Comparison of ENCODE assay signal across 12 mouse cellular contexts in the genomic region with DNA sequence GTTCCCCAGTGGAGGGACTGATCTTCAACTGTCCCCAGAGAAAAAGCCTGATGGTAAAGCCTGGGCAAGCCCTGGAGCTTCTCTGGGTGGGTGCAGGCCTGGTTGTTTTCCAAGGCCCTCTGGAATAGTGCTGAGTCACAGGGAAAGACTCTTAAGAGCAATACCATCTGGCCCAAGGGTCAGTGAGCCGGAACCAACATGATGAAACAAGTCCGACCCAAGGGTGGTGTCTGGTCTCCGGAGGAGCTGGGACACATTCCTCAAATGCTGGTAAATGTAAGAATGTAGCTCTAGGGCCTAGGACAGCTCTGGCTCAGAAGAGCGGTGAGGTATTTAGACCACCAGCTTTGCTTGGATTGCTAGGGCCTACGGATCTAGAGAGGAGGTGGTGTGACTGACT. TPM values are rescaled to one million over a fixed set of nuclear protein-coding genes. Genes with fewer than 3 reads are reported as not detected.
A peak's percentile ranks its signal among the peaks of the same experiment; 100 is the strongest.
DNase-seq lines count a peak whose midpoint lies in the region; ATAC-seq and TF ChIP-seq lines count a peak whose summit lies in the region.
"Had no signal": no experiment of that assay in that cellular context is flagged by ENCODE, and none has a peak within 500 bp of the region (broad histone marks: within the 10 kb centered on the region; RNA-seq: fewer than 3 reads in every experiment).

No protein-coding gene starts in this region.

- H3K9ac ChIP-seq in embryonic facial prominence, embryonic 11.5 days (replicated peaks; ENCODE audit: low read length): no peak overlapping the region
- no peak overlapping the region for H3K9ac ChIP-seq in heart, adult 2 months (ENCODE audit: low read depth, low read length)
- H3K9ac ChIP-seq: limb, embryonic 15.5 days; midbrain, embryonic 13.5 days had no signal

- no peak overlapping the region for H3K4me2 ChIP-seq in embryonic facial prominence, embryonic 11.5 days (ENCODE audit: low read depth, low read length)
- H3K4me2 ChIP-seq: limb, embryonic 15.5 days; midbrain, embryonic 13.5 days had no signal

- H3K9me3 ChIP-seq in embryonic facial prominence, embryonic 11.5 days (replicated peaks; ENCODE audit: control insufficient read depth, low read length): no peaks in the 10 kb centered on the region
- H3K9me3 ChIP-seq in embryonic facial prominence, embryonic 10.5 days: no peaks in the 10 kb centered on the region
- H3K9me3 ChIP-seq: limb, embryonic 15.5 days; midbrain, embryonic 13.5 days had no signal

- intact Hi-C loops in heart, adult 2 months (cut with DNase I): no loop called here

- no peak for ATAC-seq in embryonic facial prominence, embryonic 11.5 days (replicated peaks; ENCODE audit: insufficient number of reproducible peaks, low FRiP score, low TSS enrichment, low read depth)
- ATAC-seq: forebrain, embryonic 14.5 days; midbrain, embryonic 13.5 days had no signal

- no peak overlapping the region for H3K27ac ChIP-seq in embryonic facial prominence, embryonic 11.5 days (replicated peaks; ENCODE audit: low read depth, low read length)
- no peak overlapping the region for H3K27ac ChIP-seq in embryonic facial prominence, embryonic 10.5 days (replicated peaks)
- peak overlapping the region; percentile 9; the same call in 1 of the 2 replicates for H3K27ac ChIP-seq in heart, adult 2 months
- H3K27ac ChIP-seq in cerebellum, adult 2 months (ENCODE audit: insufficient read depth, low read length): no peak overlapping the region
- H3K27ac ChIP-seq: limb, embryonic 15.5 days; midbrain, embryonic 13.5 days had no signal

- H3K4me1 ChIP-seq in embryonic facial prominence, embryonic 11.5 days (ENCODE audit: control insufficient read depth, insufficient read depth, low read length): no peaks in the 10 kb centered on the region
- no peaks in the 10 kb centered on the region for H3K4me1 ChIP-seq in embryonic facial prominence, embryonic 10.5 days
- H3K4me1 ChIP-seq in heart, adult 2 months (ENCODE audit: control insufficient read depth, insufficient read depth, low read length): no peaks in the 10 kb centered on the region
- H3K4me1 ChIP-seq in cerebellum, adult 2 months (ENCODE audit: control insufficient read depth, insufficient read depth, low read length): no peaks in the 10 kb centered on the region
- H3K4me1 ChIP-seq: midbrain, embryonic 13.5 days had no signal

- no peaks in the 10 kb centered on the region for H3K79me2 ChIP-seq in heart, adult 2 months (replicated peaks; ENCODE audit: control insufficient read depth, insufficient read depth, low read length)

- H3K4me3 ChIP-seq in embryonic facial prominence, embryonic 11.5 days (ENCODE audit: low read depth, low read length): no peak overlapping the region
- H3K4me3 ChIP-seq in embryonic facial prominence, embryonic 10.5 days: no peak overlapping the region
- H3K4me3 ChIP-seq in heart, adult 2 months: no peak overlapping the region
- no peak overlapping the region for H3K4me3 ChIP-seq in cerebellum, adult 2 months (replicated peaks; ENCODE audit: insufficient read depth, low read depth, low read length)
- H3K4me3 ChIP-seq: limb, embryonic 15.5 days; midbrain, embryonic 13.5 days had no signal

- 80% methylated on average over 5 of the region's 5 CpGs for WGBS in embryonic facial prominence, embryonic 11.5 days
- 78% methylated on average over 5 of the region's 5 CpGs for WGBS in embryonic facial prominence, embryonic 10.5 days
- 70% methylated on average over 5 of the region's 5 CpGs for WGBS in heart, adult 2 months
- 47% methylated on average over 5 of the region's 5 CpGs for WGBS in cerebellum, adult 2 months

- no peak for TF ChIP-seq EP300 in heart, adult 2 months (IDR thresholded peaks at IDR 0.05; ENCODE audit: insufficient read depth, low read depth, low read length)

- no peaks in the 10 kb centered on the region for H3K36me3 ChIP-seq in embryonic facial prominence, embryonic 11.5 days (replicated peaks; ENCODE audit: control insufficient read depth, insufficient read depth, low read depth, low read length)
- no peaks in the 10 kb centered on the region for H3K36me3 ChIP-seq in embryonic facial prominence, embryonic 10.5 days (replicated peaks)
- H3K36me3 ChIP-seq in heart, adult 2 months (ENCODE audit: control insufficient read depth, insufficient read depth, low read length): no peaks in the 10 kb centered on the region
- H3K36me3 ChIP-seq: limb, embryonic 15.5 days; midbrain, embryonic 13.5 days had no signal

- TF ChIP-seq CTCF in heart, adult 2 months (IDR thresholded peaks at IDR 0.05): no peak
- TF ChIP-seq CTCF in cerebellum, adult 2 months (IDR thresholded peaks at IDR 0.05; ENCODE audit: borderline replicate concordance, insufficient read depth, low read depth, low read length): no peak

- DNase-seq in embryonic facial prominence, embryonic 11.5 days (ENCODE audit: low spot score): peak; percentile 13
- no peak for DNase-seq in embryonic facial prominence, embryonic 10.5 days (ENCODE audit: low spot score)
- DNase-seq in 3134 (ENCODE audit: extremely low read depth, insufficient read length, low spot score): peak; percentile 74
- DNase-seq in heart, adult 2 months: peak; percentile 38 to 45
- DNase-seq in kidney, postnatal 25 days: peak; percentile 39 to 77
- DNase-seq in cerebellum, adult 2 months: no peak
- no peak for DNase-seq in right cerebral cortex, postnatal 4 days
- DNase-seq in layer of hippocampus, adult 11-12 months (ENCODE audit: low spot score): no peak
- DNase-seq: embryo, embryonic 11 days had no signal

- no peak for TF ChIP-seq POLR2A in heart, adult 2 months (IDR thresholded peaks at IDR 0.05; ENCODE audit: insufficient read depth, low read depth, low read length)
- no peak for TF ChIP-seq POLR2A in cerebellum, adult 2 months (IDR thresholded peaks at IDR 0.05; ENCODE audit: borderline replicate concordance, insufficient read depth, low read length)

- no peaks in the 10 kb centered on the region for H3K27me3 ChIP-seq in embryonic facial prominence, embryonic 11.5 days (ENCODE audit: control insufficient read depth, insufficient read depth, low read length)
- no peaks in the 10 kb centered on the region for H3K27me3 ChIP-seq in embryonic facial prominence, embryonic 10.5 days (replicated peaks; ENCODE audit: low read depth, poor library complexity, severe bottlenecking)
- no peaks in the 10 kb centered on the region for H3K27me3 ChIP-seq in heart, adult 2 months (ENCODE audit: control insufficient read depth, insufficient read depth, low read length)
- no peaks in the 10 kb centered on the region for H3K27me3 ChIP-seq in cerebellum, adult 2 months (ENCODE audit: control insufficient read depth, insufficient read depth, low read length)
- H3K27me3 ChIP-seq: limb, embryonic 15.5 days; midbrain, embryonic 13.5 days had no signal

RNA-seq across cellular contexts. Expression of gene Fads2, which starts 35.9 kb away (rescaled TPM):
- 57.0 and 58.8 TPM in 2 replicates for polyA plus RNA-seq in embryonic facial prominence, embryonic 11.5 days (2014; fragmentation: Nextera tagmentation; extraction: Ambion mirVana)
- 160 and 165 TPM in 2 replicates for polyA plus RNA-seq in embryonic facial prominence, embryonic 10.5 days (2016; fragmentation: Nextera tagmentation; extraction: Ambion mirVana)
- total RNA-seq in heart, adult 2 months (2021): 1 to 10 TPM; 5.3 to 6.3 TPM
- 13.3 and 15.5 TPM in 2 replicates for polyA plus RNA-seq in heart, adult 2 months (2012; rRNA removed)
- polyA plus RNA-seq in cerebellum, adult 2 months (2012; rRNA removed): 104 and 115 TPM in 2 replicates

RNA-seq across cellular contexts. Expression of gene Fads1, which starts 45.3 kb away (rescaled TPM):
- 125 and 130 TPM in 2 replicates for polyA plus RNA-seq in embryonic facial prominence, embryonic 11.5 days (2014; fragmentation: Nextera tagmentation; extraction: Ambion mirVana)
- 151 and 156 TPM in 2 replicates for polyA plus RNA-seq in embryonic facial prominence, embryonic 10.5 days (2016; fragmentation: Nextera tagmentation; extraction: Ambion mirVana)
- 10 to 100 TPM; 24.2 to 25.3 TPM for total RNA-seq in heart, adult 2 months (2021)
- 14.6 and 16.2 TPM in 2 replicates for polyA plus RNA-seq in heart, adult 2 months (2012; rRNA removed)
- polyA plus RNA-seq in cerebellum, adult 2 months (2012; rRNA removed): 141 and 161 TPM in 2 replicates

Comparison
In these comparisons a context has a peak if more than half of its experiments do, and no peak if none do; other contexts are left out.
1. DNase-seq: peak in embryonic facial prominence, embryonic 11.5 days (single experiment), 3134 (single experiment), heart, adult 2 months (2 of 2) and kidney, postnatal 25 days (2 of 2); none in embryonic facial prominence, embryonic 10.5 days (single experiment), cerebellum, adult 2 months (0 of 2), right cerebral cortex, postnatal 4 days (single experiment) and layer of hippocampus, adult 11-12 months (single experiment).